Mouse (Mus musculus): ENCODE measurements around the gene Rapgef4. TPM values are rescaled to one million over a fixed set of nuclear protein-coding genes. Genes with fewer than 3 reads are reported as not detected.

Gene Rapgef4
- polyA plus RNA-seq, 1 experiment, result 1.9 TPM

Other genes with a start within 250 kb of the Rapgef4 start
- 45.0 and 51.9 TPM in 2 replicates for gene Itga6, start 235.6 kb upstream of the Rapgef4 start, polyA plus RNA-seq (2012; rRNA removed)
- 26.4 and 28.3 TPM in 2 replicates for gene Pdk1, start 108.0 kb upstream of the Rapgef4 start, polyA plus RNA-seq (2012; rRNA removed)

Data from urinary bladder, adult 2 months (tissue).